Mouse (Mus musculus) E14TG2a.4 (cell line): Measurements from ENCODE around the gene Dennd6b.

Experiments
- H3K27me3 ChIP-seq: 2 replicates; pipeline ENCODE4 v1.6.1; 2014; ENCODE audit warnings: low read length, control low read depth; ENCODE audit not compliant: insufficient read depth
- H3K36me3 ChIP-seq: 2 replicates; pipeline ENCODE4 v1.6.1; 2014; ENCODE audit warnings: low read length, control low read depth; ENCODE audit not compliant: insufficient read depth
- H3K4me1 ChIP-seq: replicated peaks from 2 replicates; pipeline ENCODE4 v1.6.1; 2014; ENCODE audit warnings: low read depth, low read length, control low read depth
- H3K4me3 ChIP-seq: replicated peaks from 2 replicates; pipeline ENCODE4 v1.5.1; 2014; ENCODE audit warnings: mild to moderate bottlenecking, low read length
- H3K9me3 ChIP-seq: 2 replicates; pipeline ENCODE4 v1.6.1; 2014; ENCODE audit warnings: low read length, control low read depth
- CTCF ChIP-seq: conservative IDR thresholded peaks from 2 replicates; pipeline ENCODE4 v1.5.1; 2014; ENCODE audit warnings: low read length
- NANOG ChIP-seq: IDR thresholded peaks from 2 replicates; pipeline ENCODE4 v1.6.1; 2014; ENCODE audit warnings: borderline replicate concordance, low read length, mixed read lengths
- POU5F1 ChIP-seq: IDR thresholded peaks from 2 replicates; pipeline ENCODE4 v1.6.1; 2014; ENCODE audit warnings: low read length, borderline replicate concordance

The Dennd6b gene

GRCm38 (mm10) chr15:89184937-89185227, 11.4 kb downstream of the Dennd6b start:
- H3K9me3 ChIP-seq: no peaks in the 10 kb centered on the region
- no peak for TF ChIP-seq CTCF
- TF ChIP-seq NANOG: no peak
- no peak for TF ChIP-seq POU5F1
- H3K27me3 ChIP-seq: no peaks in the 10 kb centered on the region
- H3K4me3 ChIP-seq: 0 out of 2 replicates have a peak overlapping the region, but pooled peaks have one; percentile 43
- peaks cover 59% of the 10 kb centered on the region for H3K36me3 ChIP-seq
- H3K4me1 ChIP-seq: peaks cover 58% of the 10 kb centered on the region

GRCm38 (mm10) chr15:89184141-89184936, 12.0 kb downstream of the Dennd6b start:
- Histone ChIP-seq H3K27me3 (no peaks in the 10 kb centered on the region), H3K9me3 (no peaks in the 10 kb centered on the region), H3K4me1 (peaks cover 63% of the 10 kb centered on the region), H3K36me3 (peaks cover 54% of the 10 kb centered on the region), H3K4me3 (no peak overlapping the region)
- TF ChIP-seq CTCF (no peak), NANOG (no peak), POU5F1 (no peak)

- TF ChIP-seq POU5F1 (no peak), NANOG (no peak)
- Histone ChIP-seq H3K4me1 (peaks cover 78% of the 10 kb centered on the region), H3K27me3 (no peaks in the 10 kb centered on the region), H3K36me3 (peaks cover 39% of the 10 kb centered on the region), H3K4me3 (0 out of 2 replicates have a peak overlapping the region, but pooled peaks have one; percentile 26), H3K9me3 (no peaks in the 10 kb centered on the region)
Observed at GRCm38 (mm10) chr15:89182842-89183241, 13.5 kb downstream of the Dennd6b start.

GRCm38 (mm10) chr15:89182328-89182741, 14.0 kb downstream of the Dennd6b start:
- Histone ChIP-seq H3K36me3 (peaks cover 34% of the 10 kb centered on the region), H3K4me1 (peaks cover 83% of the 10 kb centered on the region), H3K27me3 (no peaks in the 10 kb centered on the region), H3K9me3 (no peaks in the 10 kb centered on the region), H3K4me3 (peak overlapping the region; percentile 26; the same call in 1 of the 2 replicates)
- no peak for TF ChIP-seq NANOG
- no peak for TF ChIP-seq CTCF
- TF ChIP-seq POU5F1: no peak

- TF ChIP-seq POU5F1 (no peak), CTCF (no peak; the same call in 1 of the 2 replicates)
- H3K4me1 ChIP-seq: peaks cover 90% of the 10 kb centered on the region
Observed at GRCm38 (mm10) chr15:89181561-89182270, 14.6 kb downstream of the Dennd6b start.

GRCm38 (mm10) chr15:89180571-89181229, 15.6 kb downstream of the Dennd6b start, which contains the start of gene Plxnb2:
Plxnb2 (minus strand) TSS chr15:89180788.
- TF ChIP-seq NANOG: no peak
- TF ChIP-seq CTCF: no peak
- TF ChIP-seq POU5F1: no peak
- peak within 1 kb of the TSS; percentile 89 for H3K4me3 ChIP-seq
- H3K36me3 ChIP-seq: peaks cover 17% of the 10 kb centered on the region
- peaks cover 93% of the 10 kb centered on the region for H3K4me1 ChIP-seq
- H3K9me3 ChIP-seq: no peaks in the 10 kb centered on the region
- no peaks in the 10 kb centered on the region for H3K27me3 ChIP-seq

More at GRCm38 (mm10) chr15:89181561-89182270, 14.6 kb downstream of the Dennd6b start:
- Histone ChIP-seq H3K4me3 (peak overlapping the region; percentile 89), H3K36me3 (peaks cover 27% of the 10 kb centered on the region), H3K9me3 (no peaks in the 10 kb centered on the region), H3K27me3 (no peaks in the 10 kb centered on the region)

- H3K4me1 ChIP-seq: peaks cover 93% of the 10 kb centered on the region
- peak overlapping the region; percentile 89 for H3K4me3 ChIP-seq
- H3K27me3 ChIP-seq: no peaks in the 10 kb centered on the region
- peaks cover 17% of the 10 kb centered on the region for H3K36me3 ChIP-seq
- TF ChIP-seq CTCF: no peak
- no peak for TF ChIP-seq NANOG
- no peak for TF ChIP-seq POU5F1
- no peaks in the 10 kb centered on the region for H3K9me3 ChIP-seq
Observed at GRCm38 (mm10) chr15:89180081-89180541, 16.2 kb downstream of the Dennd6b start.

- peaks cover 13% of the 10 kb centered on the region for H3K36me3 ChIP-seq
- H3K4me3 ChIP-seq: peak overlapping the region; percentile 89
- H3K9me3 ChIP-seq: no peaks in the 10 kb centered on the region
- peaks cover 93% of the 10 kb centered on the region for H3K4me1 ChIP-seq
- no peak for TF ChIP-seq CTCF
- TF ChIP-seq NANOG: no peak
- TF ChIP-seq POU5F1: no peak
- H3K27me3 ChIP-seq: peaks cover 3% of the 10 kb centered on the region
Observed at GRCm38 (mm10) chr15:89179630-89179964, 16.7 kb downstream of the Dennd6b start.
